Mouse (Mus musculus): ENCODE results near the gene Vwa3a.
"Not testable (repeated sequence)": the region's sequence is repeated elsewhere in the genome, so short reads cannot be mapped to it uniquely, and the experiment has no call there.

The Vwa3a gene

DNA sequence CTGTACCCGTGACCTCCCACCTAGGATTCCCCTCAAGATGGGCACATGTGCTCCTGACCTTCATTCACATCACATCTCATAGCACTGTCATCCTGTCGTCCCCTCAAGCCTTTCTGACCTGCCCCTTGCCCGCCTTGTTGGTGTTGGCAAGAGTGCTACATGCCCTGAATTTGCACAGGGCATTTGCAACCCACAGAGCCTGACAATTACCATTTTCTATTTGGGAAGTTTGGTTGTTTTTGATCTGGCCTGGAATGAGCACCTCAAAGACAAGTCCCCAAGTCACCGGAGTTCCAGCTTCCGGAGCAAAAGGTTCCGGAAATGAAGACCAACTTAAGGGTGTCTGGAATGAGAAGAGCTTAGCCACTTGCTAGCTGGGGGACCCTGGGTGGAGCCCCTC is at the start of gene Vwa3a:
Gene Vwa3a, plus strand, starts transcription at position 301 of the 400 bp plus-strand sequence.
- no peak for DNase-seq (ENCODE audit: low spot score in 2 of 2)

DNA sequence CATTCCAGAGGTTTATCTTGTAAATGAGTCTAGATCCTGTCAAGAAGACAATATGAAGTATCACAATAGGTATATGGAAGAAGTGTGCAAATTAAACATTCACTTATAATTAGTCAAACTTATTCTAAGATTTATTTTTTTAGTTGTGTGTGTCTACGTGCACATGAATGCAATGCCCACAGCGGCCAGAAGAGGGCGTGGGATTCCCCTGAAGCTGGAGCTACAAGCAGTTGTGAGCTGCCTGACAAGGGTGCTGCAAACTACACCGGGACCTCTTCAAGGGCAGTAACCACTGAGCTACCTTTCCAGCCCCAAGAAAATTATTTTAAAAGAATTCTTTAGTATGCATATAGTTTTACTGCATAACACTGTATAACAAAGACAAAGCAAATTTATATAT is 48.5 kb upstream of the Vwa3a start:
- peak in 1 of 2 experiments; percentile 19 for DNase-seq (ENCODE audit: low spot score in 2 of 2)

- DNase-seq (ENCODE audit: low spot score in 2 of 2) = no peak
These were observed 45.2 kb upstream of the Vwa3a start for GRCm38 (mm10) chr7:120693831-120694375.

GRCm38 (mm10) chr7:120695196-120695595 is 43.9 kb upstream of the Vwa3a start:
- no peak for DNase-seq (ENCODE audit: low spot score in 2 of 2)

GRCm38 (mm10) chr7:120695641-120696040 is 43.5 kb upstream of the Vwa3a start:
- DNase-seq (ENCODE audit: low spot score in 2 of 2) = no peak

- no peak for DNase-seq (ENCODE audit: low spot score in 2 of 2)
These were observed 42.8 kb upstream of the Vwa3a start for GRCm38 (mm10) chr7:120696331-120696730.

- DNase-seq (ENCODE audit: low spot score in 2 of 2) = no peak
These were observed 39.5 kb upstream of the Vwa3a start for GRCm38 (mm10) chr7:120699586-120699985.

- no peak for DNase-seq (ENCODE audit: low spot score in 2 of 2)
These were observed 35.2 kb upstream of the Vwa3a start for GRCm38 (mm10) chr7:120703888-120704287.

DNA sequence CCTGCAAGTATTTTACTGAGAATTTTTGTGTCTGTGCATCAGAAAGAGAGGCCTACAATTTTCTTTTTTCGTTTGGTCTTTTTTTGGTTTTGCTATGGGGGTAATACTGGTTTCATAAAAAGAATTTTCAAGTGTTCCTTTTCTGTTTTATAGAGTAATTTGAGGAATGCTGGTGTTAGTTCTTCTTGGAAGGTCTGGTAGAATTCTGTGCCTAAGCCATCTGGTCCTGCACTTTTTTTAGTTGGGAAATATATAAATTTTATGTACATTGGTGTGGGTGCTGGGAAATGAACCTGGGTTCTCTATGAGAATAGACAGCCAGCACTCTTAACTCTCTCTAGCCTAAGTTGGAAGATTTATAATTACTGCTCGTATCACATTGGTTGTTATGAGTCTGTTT is 27.0 kb upstream of the Vwa3a start:
- no peak for DNase-seq (ENCODE audit: low spot score in 2 of 2)

- no peak for DNase-seq (ENCODE audit: low spot score in 2 of 2)
These were observed 25.9 kb upstream of the Vwa3a start for GRCm38 (mm10) chr7:120713225-120713624.

DNA sequence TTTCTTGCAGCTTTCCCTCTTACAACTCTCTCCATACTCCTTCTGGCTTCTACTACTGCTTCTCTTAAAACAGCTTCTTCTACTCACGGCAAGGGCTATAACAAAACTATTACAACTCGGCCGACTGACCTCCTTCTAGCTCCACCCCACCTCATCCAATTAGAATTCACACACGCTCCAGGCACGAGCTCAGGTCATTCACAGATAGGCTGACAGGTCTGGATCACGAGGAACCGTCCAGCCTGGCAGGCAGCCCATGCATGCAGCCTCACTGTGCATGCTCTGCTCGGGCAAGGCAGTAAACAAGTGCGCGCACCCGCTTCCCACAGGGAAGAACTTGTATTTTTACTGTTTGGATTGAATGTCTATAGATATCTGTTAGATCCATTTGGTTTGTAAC is 25.2 kb upstream of the Vwa3a start:
- not testable (repeated sequence) for DNase-seq (ENCODE audit: low spot score in 2 of 2)

DNA sequence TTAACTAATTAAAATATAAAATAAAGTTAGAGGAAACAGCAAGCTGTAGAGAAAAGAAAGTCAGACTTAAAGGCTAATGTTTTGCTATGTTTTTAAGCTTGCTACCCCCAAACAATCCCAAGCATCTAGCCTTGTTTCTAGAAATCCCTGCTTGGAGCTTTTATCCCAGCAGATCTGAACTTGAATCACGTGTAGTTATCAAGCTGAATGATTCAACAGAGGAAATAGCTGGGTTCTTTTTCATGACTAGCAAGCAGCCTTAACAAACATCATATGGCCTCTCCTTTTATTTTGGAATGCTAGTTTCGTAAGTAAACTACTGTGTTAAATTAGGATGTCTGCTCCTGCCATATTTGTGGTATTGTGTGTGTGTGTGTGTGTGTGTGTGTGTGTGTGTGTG is 21.9 kb upstream of the Vwa3a start:
- no peak for DNase-seq (ENCODE audit: low spot score in 2 of 2)

DNA sequence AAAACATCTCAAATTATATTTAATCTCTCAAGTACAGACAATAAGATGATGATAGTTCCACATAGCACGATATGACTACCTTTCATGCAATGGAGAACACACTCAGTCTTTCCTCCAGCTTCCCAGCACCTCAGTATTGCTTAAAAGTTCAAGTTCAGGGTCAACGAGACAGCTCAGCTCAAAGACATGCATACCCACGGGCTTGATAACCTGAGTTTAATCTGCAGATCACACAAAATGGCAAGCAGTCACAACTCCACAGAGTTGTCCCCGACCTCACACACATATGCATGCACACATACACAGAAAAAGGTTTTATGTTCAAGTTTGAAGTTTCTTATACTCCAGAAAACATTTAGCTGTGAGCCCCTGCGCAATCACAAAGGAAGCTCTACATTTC is 18.1 kb upstream of the Vwa3a start:
- no peak for DNase-seq (ENCODE audit: low spot score in 2 of 2)

GRCm38 (mm10) chr7:120721456-120721855 is 17.7 kb upstream of the Vwa3a start:
- DNase-seq (ENCODE audit: low spot score in 2 of 2) = no peak

GRCm38 (mm10) chr7:120722063-120722462 is 17.1 kb upstream of the Vwa3a start:
- DNase-seq (ENCODE audit: low spot score in 2 of 2) = no peak

- DNase-seq (ENCODE audit: low spot score in 2 of 2) = no peak
These were observed 16.3 kb upstream of the Vwa3a start for GRCm38 (mm10) chr7:120722839-120723278.

DNA sequence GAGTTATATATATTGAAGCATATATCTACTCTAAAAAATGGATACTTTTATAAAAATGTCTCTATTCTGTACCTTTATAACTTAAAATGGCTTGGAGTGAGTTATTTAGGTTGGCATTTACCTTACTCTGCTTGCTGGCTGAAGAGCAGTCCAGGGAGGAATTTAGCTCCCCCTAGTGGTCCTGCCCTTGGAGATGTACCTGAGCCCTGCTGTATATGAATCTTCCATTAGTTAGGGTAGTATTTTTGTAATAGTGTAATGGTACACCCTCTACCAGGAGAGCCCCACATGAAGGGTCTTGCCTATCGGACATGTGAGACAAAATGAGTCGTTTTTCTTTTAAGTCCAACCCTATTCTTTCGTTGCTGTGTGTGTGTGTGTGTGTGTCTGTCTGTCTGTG is 11.5 kb upstream of the Vwa3a start:
- DNase-seq (ENCODE audit: low spot score in 2 of 2) = peak in 1 of 2 experiments; percentile 25

DNA sequence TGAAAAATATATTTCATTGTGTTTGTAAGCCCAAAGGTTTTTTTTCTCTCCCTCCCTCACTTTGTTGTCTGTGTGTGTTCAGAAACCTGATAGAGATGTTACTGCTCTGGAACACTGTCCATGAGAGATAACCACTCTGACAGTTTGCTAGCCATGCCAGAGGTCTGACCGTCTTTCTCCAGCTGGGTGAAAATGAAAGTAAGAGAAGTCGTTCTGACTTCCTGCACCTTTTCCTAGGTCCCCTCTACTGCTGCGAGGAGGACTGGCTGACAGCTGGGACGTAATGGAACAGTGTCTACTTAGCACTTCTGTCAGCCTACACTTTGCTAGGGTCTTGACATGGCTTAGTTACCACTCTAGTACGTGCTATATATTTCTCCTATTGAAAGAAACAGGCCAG is 9.5 kb upstream of the Vwa3a start:
- DNase-seq (ENCODE audit: low spot score in 2 of 2) = no peak

DNA sequence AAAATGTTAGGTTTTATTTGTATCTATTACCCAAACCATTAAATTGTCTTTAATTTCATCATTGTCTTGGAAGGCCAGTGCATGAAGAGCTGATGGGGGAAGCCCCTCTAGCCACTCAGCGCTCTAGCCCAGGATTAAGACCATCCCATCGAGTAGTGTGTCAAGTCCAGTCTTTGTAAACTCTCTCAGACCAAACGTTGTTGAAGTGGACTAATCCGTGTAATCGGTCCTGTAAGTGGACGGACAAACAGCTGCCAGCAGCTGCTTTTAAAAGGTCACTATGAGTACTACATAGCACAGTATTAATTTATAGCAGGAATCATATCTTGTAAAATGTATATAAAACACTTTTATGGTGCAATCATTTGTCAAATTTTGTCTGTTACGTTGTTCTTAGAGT is 6.2 kb upstream of the Vwa3a start:
- DNase-seq (ENCODE audit: low spot score in 2 of 2) = no peak

DNA sequence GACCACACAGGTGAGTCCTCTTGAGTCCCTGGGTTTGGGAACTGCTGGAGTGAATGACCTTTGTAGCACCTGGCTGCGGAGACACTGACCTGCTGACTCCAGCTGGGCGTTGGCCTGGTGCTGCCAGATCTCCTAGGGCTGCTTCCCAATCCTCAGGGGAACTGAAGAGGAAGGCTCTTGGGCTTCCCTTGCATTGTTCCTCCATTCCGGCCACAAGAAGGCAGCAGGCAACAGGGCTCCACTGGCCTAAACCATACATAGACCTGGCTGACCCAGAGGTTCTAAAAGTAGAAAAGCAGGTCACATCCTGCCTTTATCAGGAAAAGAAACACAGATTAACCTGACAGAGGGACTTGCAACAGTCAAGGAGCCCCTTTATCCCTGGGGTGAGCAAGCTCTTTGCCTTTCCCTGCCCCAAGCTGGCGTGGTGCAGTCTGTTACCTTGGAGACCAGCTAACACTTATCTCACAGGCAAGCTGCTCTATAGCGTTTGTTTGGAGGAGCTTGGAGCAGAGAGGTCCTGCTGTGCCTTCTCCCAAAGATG is 512 bp downstream of the Vwa3a start:
- DNase-seq (ENCODE audit: low spot score in 2 of 2) = no peak

DNA sequence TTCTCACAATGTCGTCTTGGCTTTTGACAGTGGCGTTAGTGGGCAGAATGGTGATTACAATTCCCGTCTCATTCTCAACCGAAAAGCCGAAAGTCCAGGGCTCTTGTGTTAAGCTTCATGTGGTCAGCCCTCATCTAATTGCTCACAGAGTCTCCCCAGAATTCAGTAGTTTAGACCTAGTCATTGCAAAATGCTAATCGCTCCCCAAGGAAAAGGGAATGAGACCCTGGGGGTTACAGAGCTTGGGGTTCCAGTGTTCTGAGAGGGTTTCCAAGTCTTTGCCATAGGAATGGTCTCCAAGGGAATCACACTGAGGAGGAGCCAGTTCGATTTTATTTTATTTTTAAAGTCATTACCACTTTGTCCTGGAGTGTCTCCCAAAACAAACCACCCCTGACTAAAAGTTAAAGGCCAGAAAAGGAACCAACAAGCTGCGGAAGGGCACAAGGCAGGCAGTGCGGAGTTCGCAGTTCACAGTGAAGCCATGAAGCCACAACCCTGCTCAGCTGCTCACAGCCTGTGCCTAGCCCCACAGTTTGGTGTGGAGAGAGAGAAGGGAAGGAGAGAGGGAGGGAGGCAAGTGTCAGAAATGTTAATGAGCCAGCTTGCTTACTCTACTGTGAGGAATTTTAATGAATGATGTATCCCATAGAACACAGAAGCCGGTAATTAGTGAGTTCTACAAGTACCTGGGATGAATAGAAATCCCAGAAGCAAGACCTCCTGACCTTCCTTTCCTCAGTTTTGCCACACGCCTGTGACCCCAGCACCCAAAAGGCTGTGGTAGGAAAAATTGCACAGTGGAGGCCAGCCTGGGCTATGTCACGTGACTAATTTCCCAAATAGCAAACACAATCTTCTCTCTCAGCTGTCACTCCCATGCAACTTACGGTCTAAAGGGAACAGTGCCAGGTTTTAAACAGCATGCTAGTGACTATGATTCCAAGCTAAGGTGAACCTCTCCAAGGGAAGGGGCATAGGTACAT is 4.5 kb downstream of the Vwa3a start:
- DNase-seq (ENCODE audit: low spot score in 2 of 2) = no peak

DNA sequence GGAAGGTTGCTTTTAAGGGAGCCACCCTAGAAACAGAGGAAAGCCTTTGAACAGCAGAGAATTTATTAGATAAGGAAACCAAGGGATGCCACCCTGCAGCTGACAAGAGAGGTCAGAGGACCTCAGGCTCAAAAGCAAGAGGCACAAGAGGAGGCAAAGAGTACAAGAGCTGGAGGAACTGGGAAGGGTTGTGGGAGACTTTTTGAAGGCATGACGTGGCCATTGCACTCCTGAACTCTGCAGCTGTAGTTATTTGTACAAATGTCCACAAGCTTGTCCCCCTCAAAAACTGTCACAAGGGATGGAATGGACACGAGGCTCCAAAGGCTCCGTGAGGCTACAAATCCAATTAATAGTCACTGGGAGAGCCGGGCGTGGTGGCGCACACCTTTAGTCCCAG is 5.5 kb downstream of the Vwa3a start:
- DNase-seq (ENCODE audit: low spot score in 2 of 2) = no peak

- no peak for DNase-seq (ENCODE audit: low spot score in 2 of 2)
These were observed 6.9 kb downstream of the Vwa3a start for GRCm38 (mm10) chr7:120746029-120746428.
